In the genomic region with DNA sequence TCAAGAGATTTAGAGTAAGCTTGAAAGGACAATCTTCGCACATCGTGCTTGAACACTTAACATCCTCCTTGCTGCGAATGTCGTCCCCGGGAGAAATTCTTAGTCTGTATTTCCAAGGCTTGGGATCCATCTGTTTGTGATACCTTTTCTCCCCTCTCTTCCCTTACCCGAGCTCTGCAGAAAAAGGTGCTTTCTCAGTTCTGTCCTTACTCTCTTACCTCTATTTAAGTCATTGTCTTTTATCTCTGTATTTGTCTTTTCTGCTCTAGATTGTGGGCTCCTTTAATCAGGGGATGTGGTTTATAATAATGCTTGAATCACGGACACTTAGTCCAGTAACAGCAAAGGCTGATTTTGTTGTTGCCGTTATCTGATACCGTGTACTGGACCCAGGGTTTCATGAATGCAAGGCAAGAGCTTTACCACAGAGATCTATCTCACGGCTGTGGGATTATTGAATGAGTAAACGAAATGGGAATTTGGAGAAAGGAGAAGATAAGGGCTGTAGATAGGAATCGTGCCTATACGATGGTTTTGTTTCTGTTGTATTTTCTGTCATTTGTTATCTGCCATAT, we compare ENCODE assay signal across 8 mouse cellular contexts. TPM values are rescaled to one million over a fixed set of nuclear protein-coding genes. Genes with fewer than 3 reads are reported as not detected.
DNase-seq lines count a peak whose midpoint lies in the region; ATAC-seq and TF ChIP-seq lines count a peak whose summit lies in the region.

No protein-coding gene starts in this region.

- H3K9ac ChIP-seq in limb, embryonic 11.5 days (ENCODE audit: low read length) = peak overlapping the region; percentile 80
- H3K9ac ChIP-seq in stomach, embryonic 14.5 days (replicated peaks; ENCODE audit: low read depth, low read length) = peak overlapping the region; percentile 66

- no peak for TF ChIP-seq POLR2A in testis, adult 2 months (IDR thresholded peaks at IDR 0.05; ENCODE audit: control insufficient read depth, low read depth, low read length)

- H3K4me2 ChIP-seq in limb, embryonic 11.5 days (ENCODE audit: low read depth, severe bottlenecking) = peak overlapping the region; percentile 73
- H3K4me2 ChIP-seq in stomach, embryonic 14.5 days (replicated peaks; ENCODE audit: low read depth, low read length) = peak overlapping the region; percentile 55

- H3K27ac ChIP-seq in testis, adult 2 months (ENCODE audit: control insufficient read depth, insufficient read depth, low read depth, low read length) = peak overlapping the region; percentile 99
- H3K27ac ChIP-seq in limb, embryonic 11.5 days (replicated peaks; ENCODE audit: low read depth, low read length) = no peak overlapping the region
- no peak overlapping the region for H3K27ac ChIP-seq in stomach, embryonic 14.5 days (ENCODE audit: low read length)

- whole genome bisulfite sequencing in limb, embryonic 11.5 days = 11% methylated on average over 13 of the region's 13 CpGs
- WGBS in stomach, embryonic 14.5 days = under 1% methylated on average over 13 of the region's 13 CpGs

- intact Hi-C loops in left cerebral cortex, postnatal 36 days (cut with DNase I) = loop anchor here (5.0 kb wide), 2 partner anchors 97 to 218 kb away; a partner anchor contains a TSS

- peak overlapping the region; percentile 96 for H3K4me3 ChIP-seq in testis, adult 2 months (ENCODE audit: control insufficient read depth, low read depth, low read length)
- peak overlapping the region; percentile 85 for H3K4me3 ChIP-seq in limb, embryonic 11.5 days (ENCODE audit: low read depth, low read length)
- peak overlapping the region; percentile 68 for H3K4me3 ChIP-seq in stomach, embryonic 14.5 days (ENCODE audit: low read depth, low read length)

- DNase-seq in CD4-positive, CD25-positive, alpha-beta regulatory T cell, adult 2 months (ENCODE audit: low read depth, low spot score) = peak; percentile 14
- no peak for DNase-seq in testis, postnatal 10 days (ENCODE audit: low spot score)
- no peak for DNase-seq in limb, embryonic 11.5 days (ENCODE audit: low spot score)
- no peak for DNase-seq in thymus, postnatal 14 days
- DNase-seq in left cerebral cortex, postnatal 36 days (ENCODE audit: low spot score in 2 of 2) = no peak

- H3K36me3 ChIP-seq in testis, adult 2 months (ENCODE audit: control insufficient read depth, insufficient read depth, low read length) = no peaks in the 10 kb centered on the region; the same call in 1 of the 2 replicates
- H3K36me3 ChIP-seq in limb, embryonic 11.5 days (ENCODE audit: control insufficient read depth, insufficient read depth, low read length) = no peaks in the 10 kb centered on the region; the same call in 1 of the 2 replicates
- H3K36me3 ChIP-seq in stomach, embryonic 14.5 days (ENCODE audit: control insufficient read depth, insufficient read depth, low read length) = peaks cover 16% of the 10 kb centered on the region

- peaks cover 3% of the 10 kb centered on the region; the same call in 1 of the 2 replicates for H3K4me1 ChIP-seq in testis, adult 2 months (ENCODE audit: control insufficient read depth, insufficient read depth, low read length)
- H3K4me1 ChIP-seq in limb, embryonic 11.5 days (ENCODE audit: control insufficient read depth, insufficient read depth, low read length) = peaks cover 4% of the 10 kb centered on the region
- H3K4me1 ChIP-seq in stomach, embryonic 14.5 days (ENCODE audit: control insufficient read depth, insufficient read depth, low read length) = peaks cover 8% of the 10 kb centered on the region; the same call in 1 of the 2 replicates

- H3K9me3 ChIP-seq in limb, embryonic 11.5 days (ENCODE audit: control insufficient read depth, low read length) = no peaks in the 10 kb centered on the region
- no peaks in the 10 kb centered on the region for H3K9me3 ChIP-seq in stomach, embryonic 14.5 days (ENCODE audit: control insufficient read depth, low read depth, low read length)

- ATAC-seq in CD4-positive, CD25-positive, alpha-beta regulatory T cell, adult 4 months = no peak
- ATAC-seq in limb, embryonic 11.5 days (ENCODE audit: insufficient number of reproducible peaks, low FRiP score, low TSS enrichment, low read depth) = no peak
- ATAC-seq in stomach, embryonic 14.5 days (ENCODE audit: insufficient number of reproducible peaks, insufficient read depth, low FRiP score, low read depth) = no peak

- TF ChIP-seq CTCF in testis, adult 2 months (IDR thresholded peaks at IDR 0.05; ENCODE audit: control insufficient read depth, insufficient read depth, insufficient replicate concordance, low read depth, low read length) = no peak

- no peaks in the 10 kb centered on the region for H3K27me3 ChIP-seq in testis, adult 2 months (ENCODE audit: control insufficient read depth, insufficient read depth, low read length)
- no peaks in the 10 kb centered on the region for H3K27me3 ChIP-seq in limb, embryonic 11.5 days (ENCODE audit: control insufficient read depth, insufficient read depth, low read length)
- no peaks in the 10 kb centered on the region for H3K27me3 ChIP-seq in stomach, embryonic 14.5 days (ENCODE audit: control insufficient read depth, insufficient read depth, low read length)

RNA-seq across cellular contexts. Expression of a gene that starts 1.1 kb away (rescaled TPM):
- 10 to 100 TPM; 49.3 to 88.8 TPM for polyA plus RNA-seq in CD4-positive, CD25-positive, alpha-beta regulatory T cell, adult 4 months (2017; shearing (Covaris generic))
- 21.0 and 24.7 TPM in 2 replicates for polyA plus RNA-seq in testis, adult 2 months (2012; rRNA removed)
- 44.1 and 49.0 TPM in 2 replicates for polyA plus RNA-seq in limb, embryonic 11.5 days (2014; fragmentation: Nextera tagmentation; extraction: Ambion mirVana)
- polyA plus RNA-seq in stomach, embryonic 14.5 days (2014; fragmentation: Nextera tagmentation; extraction: Ambion mirVana) = 30.0 and 35.9 TPM in 2 replicates
- 10 to 100 TPM; 46.6 to 59.0 TPM for total RNA-seq in left cerebral cortex, postnatal 36 days (2021)
